Mouse (Mus musculus) spleen, adult 12 weeks (tissue): Measurements from ENCODE around the gene Olfr199.
"Not testable (repeated sequence)": the region's sequence is repeated elsewhere in the genome, so short reads cannot be mapped to it uniquely, and the experiment has no call there.

Source experiments
- DNase-seq: peaks from one replicate; pipeline ENCODE4 v3.0.0; 2022; ENCODE audit warnings: low spot score

Olfr199 gene

GRCm38 (mm10) chr16:59219667-59220066 lies at the start of gene Olfr199:
TSS of gene Olfr199 (minus strand) at chr16:59219767.
- not testable (repeated sequence) for DNase-seq

- not testable (repeated sequence) for DNase-seq
Measured at GRCm38 (mm10) chr16:59269097-59269496, 49.5 kb upstream of the Olfr199 start.

- DNase-seq = no peak
Measured at GRCm38 (mm10) chr16:59249684-59250083, 30.1 kb upstream of the Olfr199 start.

- DNase-seq = not testable (repeated sequence)
Measured at GRCm38 (mm10) chr16:59217861-59218260, 1.7 kb downstream of the Olfr199 start.

GRCm38 (mm10) chr16:59203433-59203832 lies 16.1 kb downstream of the Olfr199 start, which contains the start of gene Olfr198:
TSS of gene Olfr198 (minus strand) at chr16:59203533.
- DNase-seq = not testable (repeated sequence)

GRCm38 (mm10) chr16:59170354-59170753 lies 49.2 kb downstream of the Olfr199 start, which contains the start of gene Olfr196:
TSS of gene Olfr196 (minus strand) at chr16:59170454.
- DNase-seq = no peak
